Mouse (Mus musculus): ENCODE measurements around the gene Cfap43. TPM values are rescaled to one million over a fixed set of nuclear protein-coding genes. Genes with fewer than 3 reads are reported as not detected.

The Cfap43 gene
- polyA plus RNA-seq, 1 experiment from 2014 or later: 0.09 TPM

DNA sequence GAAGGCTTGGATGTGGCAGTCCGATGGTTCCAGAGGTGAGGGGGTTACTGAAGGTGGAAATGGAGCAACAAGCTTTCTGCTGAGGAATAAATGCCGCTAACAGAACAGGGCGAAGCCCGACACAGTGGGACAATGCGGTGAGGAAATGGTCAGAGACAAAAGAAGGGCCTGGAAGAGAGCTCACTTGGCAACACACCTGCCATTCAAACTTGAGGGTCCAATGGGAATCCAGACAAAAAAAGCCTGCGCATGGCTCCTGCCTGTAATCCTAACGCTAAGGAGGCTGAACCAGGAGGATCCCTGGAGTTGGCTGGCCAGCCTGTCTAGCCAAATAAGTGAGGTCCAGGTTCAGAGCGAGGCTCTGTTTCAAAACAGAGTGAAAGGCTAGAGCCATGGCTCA lies 222.7 kb downstream of the Cfap43 start:
- Histone ChIP-seq H3K9me3 (replicated peaks) (no peaks in the 10 kb centered on the region), H3K27ac (no peak overlapping the region), H3K4me3 (no peak overlapping the region), H3K4me1 (no peaks in the 10 kb centered on the region; the same call in 1 of the 2 replicates), H3K27me3 (ENCODE audit: low read depth, poor library complexity, severe bottlenecking) (no peaks in the 10 kb centered on the region), H3K36me3 (no peaks in the 10 kb centered on the region)
- WGBS: 95% methylated on average over 8 of the region's 8 CpGs
- no peak for DNase-seq (ENCODE audit: low spot score)

DNA sequence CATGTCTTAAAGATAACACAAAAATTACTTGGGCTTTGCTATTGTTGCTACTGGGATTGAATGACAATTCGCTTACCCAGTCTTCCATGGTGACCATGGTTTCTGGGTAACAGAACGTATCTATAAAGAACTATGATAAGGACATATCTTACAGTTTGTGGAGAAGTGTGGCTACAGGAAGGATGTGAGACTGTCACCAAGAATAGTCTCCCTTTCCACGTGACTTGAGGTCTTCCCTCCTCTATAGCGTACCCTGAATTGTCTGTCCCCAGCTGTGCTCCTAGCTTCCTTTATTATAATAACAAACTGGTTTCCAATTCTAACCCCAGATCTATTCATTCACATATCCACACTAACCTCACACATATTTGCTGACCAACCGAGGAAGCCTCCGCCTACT lies 223.4 kb downstream of the Cfap43 start:
- DNase-seq (ENCODE audit: low spot score): no peak
- WGBS: 95% methylated on average over 6 of the region's 6 CpGs

DNA sequence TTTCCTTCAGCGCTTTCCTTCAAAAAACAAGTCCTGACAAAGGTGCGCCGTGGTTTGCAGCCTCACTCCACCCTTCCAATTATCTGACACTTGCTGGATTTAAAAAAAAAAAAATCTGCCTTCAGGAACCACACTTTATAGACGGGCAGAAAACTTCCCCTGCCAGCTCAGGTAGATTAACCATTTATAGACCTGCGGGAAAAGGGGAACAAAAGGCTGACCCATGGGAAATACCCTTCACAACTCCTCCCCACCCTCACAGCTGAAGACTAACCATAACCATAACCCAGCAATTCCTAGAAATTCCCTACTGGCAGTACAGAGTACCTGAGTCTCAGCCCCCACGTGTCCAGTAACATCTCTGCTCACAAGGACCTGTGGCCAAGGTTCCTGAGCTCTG lies 227.1 kb downstream of the Cfap43 start, which contains the start of gene Col17a1:
Gene Col17a1 (minus strand): TSS at position 101 of the 400 bp plus-strand sequence.
- Histone ChIP-seq H3K4me1 (no peaks in the 10 kb centered on the region), H3K4me3 (no peak within 1 kb of the TSS), H3K36me3 (no peaks in the 10 kb centered on the region), H3K27me3 (ENCODE audit: low read depth, poor library complexity, severe bottlenecking) (no peaks in the 10 kb centered on the region), H3K9me3 (replicated peaks) (no peaks in the 10 kb centered on the region), H3K27ac (no peak within 1 kb of the TSS)
- WGBS: 77% methylated on average over 6 of the region's 6 CpGs
- no peak for DNase-seq (ENCODE audit: low spot score)

More for the DNA sequence above, 223.4 kb downstream of the Cfap43 start:
- no peaks in the 10 kb centered on the region for H3K9me3 ChIP-seq (replicated peaks)
- no peaks in the 10 kb centered on the region for H3K27me3 ChIP-seq (ENCODE audit: low read depth, poor library complexity, severe bottlenecking)
- no peaks in the 10 kb centered on the region for H3K36me3 ChIP-seq
- H3K27ac ChIP-seq: no peak overlapping the region
- H3K4me1 ChIP-seq: no peaks in the 10 kb centered on the region
- no peak overlapping the region for H3K4me3 ChIP-seq

DNA sequence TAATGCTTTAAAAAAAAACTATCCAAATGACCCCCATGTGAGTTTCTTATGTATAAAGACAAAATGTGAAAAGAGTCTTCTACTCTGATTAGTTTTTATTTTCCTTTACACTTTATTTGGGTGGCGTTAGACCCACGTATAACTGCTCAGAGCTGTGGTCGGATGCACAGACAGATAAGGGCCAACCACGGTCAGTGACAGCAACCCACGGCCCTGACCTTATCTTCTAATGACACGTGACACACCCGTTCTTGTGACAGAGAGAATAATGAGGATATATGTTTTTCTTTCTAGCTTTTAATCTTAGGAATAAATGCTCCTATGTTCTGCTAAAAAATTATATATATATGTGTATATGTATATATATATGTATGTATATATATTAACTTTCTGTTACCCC lies 229.5 kb downstream of the Cfap43 start:
- DNase-seq (ENCODE audit: low spot score): no peak
- no peaks in the 10 kb centered on the region for H3K27me3 ChIP-seq (ENCODE audit: low read depth, poor library complexity, severe bottlenecking)
- no peaks in the 10 kb centered on the region for H3K36me3 ChIP-seq
- 91% methylated on average over 7 of the region's 7 CpGs for WGBS
- H3K4me1 ChIP-seq: peaks cover 18% of the 10 kb centered on the region
- no peak overlapping the region for H3K4me3 ChIP-seq
- no peaks in the 10 kb centered on the region for H3K9me3 ChIP-seq (replicated peaks)
- H3K27ac ChIP-seq: no peak overlapping the region

Small RNA genes within 50 kb of the gene (microRNA-seq; reads per million reads assigned to microRNA genes)
- gene Gm22240: not detected
- gene Mir8090: not detected

Other genes with a start within 250 kb of the Cfap43 start
- 0.83 and 1.8 TPM in 2 replicates for gene Col17a1, start 227.2 kb downstream of the Cfap43 start, polyA plus RNA-seq (2016; fragmentation: Nextera tagmentation; extraction: Ambion mirVana)
- gene Sfr1, start 187.6 kb downstream of the Cfap43 start, polyA plus RNA-seq (2016; fragmentation: Nextera tagmentation; extraction: Ambion mirVana): 246 and 260 TPM in 2 replicates
- gene Gsto1, start 64.3 kb downstream of the Cfap43 start, polyA plus RNA-seq (2016; fragmentation: Nextera tagmentation; extraction: Ambion mirVana): 241 and 258 TPM in 2 replicates
- 0.59 and 1.0 TPM in 2 replicates for gene Gsto2, start 53.8 kb downstream of the Cfap43 start, polyA plus RNA-seq (2016; fragmentation: Nextera tagmentation; extraction: Ambion mirVana)
- 19.0 and 27.5 TPM in 2 replicates for gene Itprip, start within 50 bp of the Cfap43 start, polyA plus RNA-seq (2016; fragmentation: Nextera tagmentation; extraction: Ambion mirVana)
- gene Cfap58, start 18.4 kb upstream of the Cfap43 start, polyA plus RNA-seq (2016; fragmentation: Nextera tagmentation; extraction: Ambion mirVana): not detected in 2 replicates